Mouse (Mus musculus) brown adipose tissue, adult 24 weeks (tissue): ENCODE data around the gene Wnt4. TPM values are rescaled to one million over a fixed set of nuclear protein-coding genes. Genes with fewer than 3 reads are reported as not detected.

Experiments used
- H3K27ac ChIP-seq: fragments of 200-500 bp; replicated peaks from 2 replicates; pipeline ENCODE4 v1.5.1; 2012; ENCODE audit warnings: low read depth, mild to moderate bottlenecking, low read length
- H3K4me1 ChIP-seq: fragments of 200-500 bp; 2 replicates; pipeline ENCODE4 v1.6.1; 2012; ENCODE audit warnings: low read length, mixed read lengths; ENCODE audit not compliant: control insufficient read depth, insufficient read depth, insufficient read length
- H3K4me3 ChIP-seq: fragments of 200-500 bp; 2 replicates; pipeline ENCODE4 v1.5.1; 2012; ENCODE audit warnings: low read depth, mild to moderate bottlenecking, low read length, moderate library complexity; ENCODE audit not compliant: insufficient read depth
- polyA plus RNA-seq: library from polyadenylated mRNA; stranded (reverse); fragments of >200 nt; gene quantifications from 2 replicates; pipeline ENCODE4 v1.2.4, GENCODE M21; 2012; ENCODE audit not compliant: missing spikeins, insufficient read depth, insufficient read length

The Wnt4 gene
- polyA plus RNA-seq, 1 experiment, result not detected

DNA sequence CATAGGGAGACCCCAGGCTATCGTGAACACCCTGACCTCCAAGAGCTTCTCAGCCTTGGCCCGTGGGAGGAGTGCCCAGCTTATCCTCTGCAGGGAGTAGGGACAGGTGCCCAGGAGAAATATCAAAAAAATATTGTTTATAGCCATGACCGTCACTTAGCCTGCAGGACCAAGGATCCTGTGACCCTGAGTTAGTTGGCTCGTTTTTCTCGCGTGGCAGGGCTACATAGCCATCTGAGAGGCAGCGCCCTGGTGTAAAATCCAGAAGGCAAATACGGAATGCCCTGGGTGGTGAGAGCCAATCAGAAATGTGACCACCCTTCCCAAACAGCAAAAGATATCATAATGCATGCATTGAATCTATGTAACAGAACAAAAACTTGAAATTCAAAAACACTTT is 8.7 kb upstream of the Wnt4 start:
- Histone ChIP-seq H3K4me3 (no peak overlapping the region), H3K27ac (no peak overlapping the region), H3K4me1 (no peaks in the 10 kb centered on the region)

DNA sequence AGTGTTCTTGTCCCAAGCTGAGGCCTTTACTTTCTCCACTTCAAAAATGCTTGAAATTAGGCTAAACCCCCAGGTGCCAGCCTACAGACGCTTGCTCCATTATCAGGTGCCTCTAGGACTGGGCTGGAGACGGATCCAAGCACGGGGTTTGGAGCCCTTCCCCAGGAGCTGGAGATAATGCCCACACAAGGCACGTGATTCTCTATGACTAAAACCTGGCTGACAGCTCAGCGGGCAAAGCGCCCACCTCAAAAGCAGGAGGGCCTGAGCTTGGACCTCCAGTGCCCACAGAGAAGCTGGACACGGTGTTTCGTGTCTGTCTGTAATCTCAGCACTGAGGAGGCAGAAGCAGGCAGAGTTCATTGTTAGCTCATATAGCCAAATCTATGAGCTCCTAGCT is 5.4 kb upstream of the Wnt4 start:
- Histone ChIP-seq H3K4me1 (no peaks in the 10 kb centered on the region), H3K4me3 (no peak overlapping the region), H3K27ac (no peak overlapping the region)

DNA sequence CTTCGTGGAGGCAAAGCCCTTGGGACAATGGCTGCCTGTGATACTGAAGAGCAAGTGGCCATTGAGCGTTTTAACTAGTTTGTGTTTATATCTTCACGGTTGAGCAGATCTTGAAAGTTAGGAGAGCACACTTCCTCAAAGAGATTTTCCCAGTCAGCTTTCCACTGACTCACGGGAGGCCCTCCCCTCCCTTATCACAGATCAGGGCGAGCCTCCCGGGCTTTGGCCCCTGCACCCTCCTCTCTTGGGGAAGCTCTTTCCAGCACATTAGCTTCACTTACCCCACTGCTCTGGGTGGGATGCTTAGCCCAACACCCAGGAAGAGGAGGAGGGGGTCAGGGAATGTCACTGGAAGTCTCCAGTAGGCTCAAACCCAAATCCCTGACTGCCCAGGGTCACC is 3.0 kb upstream of the Wnt4 start:
- H3K4me1 ChIP-seq, result no peaks in the 10 kb centered on the region
- H3K27ac ChIP-seq, result no peak overlapping the region
- H3K4me3 ChIP-seq, result no peak overlapping the region

DNA sequence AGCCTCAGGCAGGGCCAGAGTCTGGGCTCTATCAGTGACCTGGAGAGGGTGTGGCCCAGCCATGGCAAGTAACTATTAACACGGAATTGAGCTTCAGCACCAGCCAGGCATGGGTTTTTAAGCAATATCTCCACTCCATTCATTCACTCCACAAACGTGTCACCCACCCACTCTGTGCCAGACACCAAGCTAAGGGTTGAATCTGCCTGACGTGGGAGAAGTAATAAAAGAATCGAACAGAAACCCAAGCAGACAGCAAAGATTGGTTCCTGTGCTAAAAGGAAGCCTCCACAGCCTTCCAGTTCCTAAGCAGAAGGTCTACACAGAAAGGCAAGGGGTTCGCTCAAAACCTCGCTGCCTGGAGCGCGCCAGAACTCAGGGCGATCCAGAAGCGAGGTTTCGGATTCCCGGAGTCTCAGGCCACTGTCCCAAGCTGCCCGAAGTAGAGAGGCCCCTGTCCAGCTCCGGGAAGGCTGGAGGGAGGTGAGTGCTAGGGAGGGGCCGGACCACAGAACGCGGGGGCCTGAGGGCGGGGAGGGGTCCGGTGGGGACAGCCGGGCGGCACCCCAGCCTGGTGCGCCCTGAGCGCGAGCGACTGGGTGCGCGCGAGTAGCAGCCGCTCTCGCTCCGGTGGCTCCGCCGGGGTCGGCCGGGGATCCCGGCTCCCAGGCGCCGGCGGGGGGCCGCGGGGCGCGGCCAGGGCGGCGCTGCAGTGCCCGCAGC is 685 bp upstream of the Wnt4 start:
- Histone ChIP-seq H3K4me3 (peak overlapping the region; percentile 27), H3K27ac (no peak overlapping the region), H3K4me1 (no peaks in the 10 kb centered on the region)

DNA sequence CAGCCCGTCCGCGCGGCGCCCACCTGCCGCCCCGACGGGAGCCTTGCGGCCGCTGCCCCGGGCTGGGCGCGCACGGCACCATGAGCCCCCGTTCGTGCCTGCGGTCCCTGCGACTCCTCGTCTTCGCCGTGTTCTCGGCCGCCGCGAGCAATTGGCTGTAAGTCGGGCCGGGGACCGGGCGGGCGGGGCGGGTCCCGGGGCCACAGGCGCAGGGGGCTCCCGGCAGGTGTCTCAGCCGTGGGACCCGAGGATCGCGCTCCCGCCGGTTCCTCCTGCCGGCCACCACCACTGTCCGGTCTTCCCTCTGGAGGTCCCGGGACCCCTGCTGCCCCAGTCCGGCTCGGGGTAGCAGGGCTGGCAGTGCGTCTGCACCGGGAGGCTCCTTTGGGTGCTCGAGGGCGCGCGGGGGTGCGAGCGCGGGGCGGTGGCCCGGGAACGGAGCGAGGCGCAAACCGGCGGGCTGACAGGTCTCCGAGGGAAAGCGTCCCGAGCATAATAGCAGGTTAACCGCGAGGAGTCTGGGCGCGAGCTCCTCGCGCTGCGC is 383 bp downstream of the Wnt4 start:
- Histone ChIP-seq H3K27ac (no peak overlapping the region), H3K4me3 (peak overlapping the region; percentile 20; the same call in 1 of the 2 replicates), H3K4me1 (no peaks in the 10 kb centered on the region)

DNA sequence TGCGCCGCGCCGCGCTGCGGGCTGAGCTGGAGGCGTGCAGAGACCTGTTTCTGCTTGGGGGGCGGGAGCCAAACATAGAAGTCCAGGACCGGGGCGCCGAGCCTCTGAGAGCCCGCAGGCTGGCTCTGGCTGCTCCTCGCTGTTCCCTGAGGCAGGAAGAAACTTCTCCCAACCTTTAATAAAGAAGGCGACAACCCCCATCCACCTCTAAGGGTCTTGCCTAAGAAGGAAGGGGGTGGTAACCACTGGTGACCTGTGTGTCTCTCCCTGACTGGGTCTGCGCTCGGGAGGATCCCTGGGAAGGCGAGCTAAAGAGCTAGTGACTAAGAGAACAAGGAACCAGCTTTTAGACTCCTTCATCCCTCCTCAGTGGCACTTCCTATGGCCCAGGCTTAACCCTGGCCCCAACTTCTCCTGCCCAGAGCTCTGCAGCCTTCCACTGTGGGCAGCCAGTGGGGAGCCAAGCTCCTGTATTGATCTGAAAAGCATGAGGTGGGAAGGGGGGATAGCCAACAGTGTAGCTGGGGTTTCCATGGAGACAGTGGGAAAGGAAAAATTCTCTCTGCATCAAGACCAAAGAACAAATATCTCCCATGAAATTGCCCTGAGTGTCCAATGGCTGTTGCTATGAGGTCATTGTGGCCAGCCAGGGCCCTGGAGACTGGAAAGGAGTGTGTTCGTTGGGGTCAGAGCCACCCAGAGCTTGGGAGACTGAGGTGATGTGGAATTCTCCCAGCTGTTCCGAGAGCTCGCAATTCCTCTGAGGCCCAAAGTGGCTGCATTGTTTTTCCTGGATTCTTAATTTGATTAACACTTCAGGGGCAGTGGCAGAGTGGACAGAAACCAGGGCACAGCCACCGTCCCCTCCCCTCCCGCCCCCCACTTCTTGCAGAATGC is 1.1 kb downstream of the Wnt4 start:
- no peak overlapping the region for H3K27ac ChIP-seq
- no peak overlapping the region; the same call in 1 of the 2 replicates for H3K4me3 ChIP-seq
- H3K4me1 ChIP-seq, result no peaks in the 10 kb centered on the region

DNA sequence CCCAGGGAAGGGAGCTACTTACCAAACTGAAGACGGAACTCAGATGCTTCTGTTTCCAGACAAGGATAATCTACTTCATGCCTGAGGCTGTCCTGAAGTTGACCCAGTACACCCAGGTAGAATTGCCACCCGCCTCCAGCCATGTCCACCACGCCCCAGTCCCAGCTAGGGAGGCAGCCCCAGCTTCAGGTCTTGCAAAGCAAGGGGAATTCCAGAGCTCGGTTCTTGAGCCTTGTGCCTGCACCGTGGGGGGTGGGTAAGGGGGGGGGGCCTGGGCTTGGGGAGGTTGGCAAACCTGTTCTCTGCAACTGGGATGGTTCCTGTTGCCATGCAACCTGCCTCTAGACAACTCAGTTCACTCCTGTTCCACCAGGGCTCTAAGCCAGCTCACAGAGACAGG is 2.1 kb downstream of the Wnt4 start:
- Histone ChIP-seq H3K27ac (no peak overlapping the region), H3K4me1 (no peaks in the 10 kb centered on the region)

DNA sequence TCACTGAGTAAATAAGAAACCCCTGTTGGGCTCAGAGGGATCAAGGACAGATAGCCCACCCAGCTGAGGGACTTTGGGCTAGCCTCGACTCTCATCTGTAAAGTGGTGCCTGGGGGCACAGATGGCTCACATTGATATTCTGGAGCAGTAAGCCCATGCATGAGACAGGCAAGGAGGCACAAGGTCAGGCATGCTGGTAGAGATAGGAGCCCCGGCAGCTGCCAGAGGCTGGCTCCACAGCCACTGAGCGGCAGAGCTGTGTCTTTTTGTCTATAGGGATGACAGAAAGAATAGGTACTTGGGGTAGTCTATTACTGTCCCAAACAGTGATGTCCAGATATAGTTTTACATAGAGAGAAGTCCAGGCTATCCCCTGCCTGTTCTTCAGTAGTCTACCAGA is 4.0 kb downstream of the Wnt4 start:
- no peaks in the 10 kb centered on the region; the same call in 1 of the 2 replicates for H3K4me1 ChIP-seq
- H3K4me3 ChIP-seq, result no peak overlapping the region
- no peak overlapping the region for H3K27ac ChIP-seq

More for the DNA sequence above, 2.1 kb downstream of the Wnt4 start:
- no peak overlapping the region for H3K4me3 ChIP-seq

DNA sequence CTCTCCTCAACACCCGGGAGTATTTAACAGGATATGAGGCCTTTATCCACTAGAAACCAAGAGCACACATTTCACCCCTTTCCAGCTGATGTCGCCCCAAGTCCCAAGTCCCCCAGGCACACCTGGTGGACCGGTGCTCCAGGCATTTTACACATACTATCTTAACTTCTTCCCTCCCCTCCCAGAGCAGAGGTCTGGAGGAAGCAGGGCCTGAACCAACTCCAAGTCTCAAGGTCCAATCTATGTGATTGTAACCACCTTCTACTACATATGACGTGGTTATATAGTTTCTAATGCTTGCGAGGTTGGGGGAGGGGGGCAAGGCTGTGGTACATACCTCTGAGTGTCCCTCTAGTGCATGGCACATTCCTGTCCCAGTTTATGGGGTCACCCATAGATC is 4.8 kb downstream of the Wnt4 start:
- H3K4me1 ChIP-seq, result no peaks in the 10 kb centered on the region; the same call in 1 of the 2 replicates
- H3K27ac ChIP-seq, result no peak overlapping the region
- H3K4me3 ChIP-seq, result no peak overlapping the region

DNA sequence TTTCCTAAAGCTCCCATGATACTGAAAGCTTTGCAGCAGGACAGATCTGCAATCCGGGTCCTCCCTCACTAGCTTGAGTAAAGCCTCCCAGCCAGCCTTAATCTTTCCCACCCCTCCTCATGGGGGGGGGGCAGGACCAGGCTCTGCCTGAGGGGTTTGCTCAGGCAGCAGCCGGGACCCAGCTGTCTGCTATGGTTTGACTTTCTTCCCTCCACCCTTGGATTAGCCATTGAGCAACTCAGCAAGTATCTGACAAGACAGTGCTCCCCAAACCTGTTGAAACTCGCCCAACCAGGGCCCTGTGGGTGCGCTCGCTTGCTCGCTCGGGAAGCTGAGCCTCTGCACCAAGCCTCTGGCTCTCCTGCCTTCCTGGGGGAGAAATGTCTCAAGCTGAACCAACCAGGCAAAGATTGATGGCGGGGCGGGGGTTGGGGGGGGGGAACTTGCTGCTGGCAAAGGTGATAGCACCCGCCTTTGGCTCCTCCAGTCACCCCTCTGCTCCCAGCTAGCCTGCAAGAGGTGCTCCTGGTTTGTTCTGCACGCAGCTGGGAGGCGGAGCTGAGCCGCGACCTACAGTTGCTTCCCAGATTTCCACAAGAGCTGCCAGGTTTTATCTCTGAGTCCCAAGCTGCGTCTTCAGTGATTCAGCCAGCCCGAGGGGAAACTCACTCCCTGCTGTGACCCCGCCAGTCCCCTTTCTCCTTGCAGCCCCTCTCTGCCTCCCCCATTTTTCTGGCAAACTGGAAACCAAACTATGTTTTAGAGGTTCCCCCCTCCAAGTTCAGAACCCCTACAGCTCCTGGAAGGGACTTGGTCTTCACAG is 5.5 kb downstream of the Wnt4 start:
- Histone ChIP-seq H3K27ac (no peak overlapping the region), H3K4me3 (no peak overlapping the region), H3K4me1 (no peaks in the 10 kb centered on the region; the same call in 1 of the 2 replicates)

DNA sequence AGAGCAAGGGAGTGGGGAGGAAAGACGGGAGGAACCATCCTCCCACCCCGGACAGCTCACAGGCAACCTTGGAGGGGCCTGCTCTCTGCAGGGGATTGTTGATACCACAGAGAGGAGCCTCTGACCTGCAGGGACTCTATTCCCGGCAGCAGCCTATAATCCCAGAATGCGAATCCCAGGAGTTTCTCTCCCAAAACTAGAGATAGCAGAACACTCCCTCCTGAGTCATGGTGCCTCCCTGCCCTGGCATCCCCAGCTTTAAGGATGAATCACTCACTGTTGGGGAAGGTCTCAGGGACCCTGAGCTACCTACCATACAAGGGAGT is 6.1 kb downstream of the Wnt4 start:
- no peaks in the 10 kb centered on the region; the same call in 1 of the 2 replicates for H3K4me1 ChIP-seq
- no peak overlapping the region for H3K27ac ChIP-seq

DNA sequence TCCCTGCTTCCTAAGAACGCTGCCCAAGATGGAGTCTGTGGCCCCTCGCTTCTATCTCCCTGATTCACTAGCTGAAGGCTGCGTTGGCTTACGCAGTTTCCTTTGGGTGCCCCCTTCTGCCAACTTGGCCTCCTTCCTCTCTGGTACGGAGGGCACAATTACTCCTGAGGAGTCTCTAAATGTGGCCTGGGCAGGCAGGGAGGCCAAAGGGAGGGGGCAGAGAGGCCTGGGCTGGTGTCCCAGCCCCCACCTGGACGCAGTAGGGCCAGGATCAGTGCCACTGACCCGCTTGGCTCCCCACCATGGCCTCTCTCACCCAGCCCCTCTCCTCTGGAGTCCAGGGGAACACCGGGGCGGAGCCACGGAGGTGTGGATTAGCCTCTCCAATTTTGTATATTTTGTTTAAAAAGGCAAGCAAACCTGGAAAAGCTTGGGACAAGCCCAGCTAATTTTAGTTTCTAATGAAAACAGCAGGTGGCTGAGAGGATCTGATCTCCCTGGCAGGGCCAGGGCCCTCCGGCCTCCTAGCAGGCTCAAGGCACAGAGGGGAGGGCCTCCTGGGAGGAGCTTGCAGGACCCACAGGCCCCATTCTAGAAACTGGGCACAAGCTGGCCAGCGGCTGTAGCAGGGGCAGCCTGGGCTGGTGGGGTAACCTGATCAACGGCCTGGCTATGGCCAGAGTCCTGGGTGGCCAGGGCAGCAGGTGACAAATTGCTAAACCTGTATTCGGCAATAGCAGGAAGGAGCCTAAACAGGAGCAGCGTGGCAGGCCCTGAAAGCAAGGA is 8.8 kb downstream of the Wnt4 start:
- no peak overlapping the region for H3K27ac ChIP-seq
- H3K4me1 ChIP-seq, result no peaks in the 10 kb centered on the region; the same call in 1 of the 2 replicates
- H3K4me3 ChIP-seq, result no peak overlapping the region

More for the DNA sequence above, 6.1 kb downstream of the Wnt4 start:
- H3K4me3 ChIP-seq, result no peak overlapping the region

DNA sequence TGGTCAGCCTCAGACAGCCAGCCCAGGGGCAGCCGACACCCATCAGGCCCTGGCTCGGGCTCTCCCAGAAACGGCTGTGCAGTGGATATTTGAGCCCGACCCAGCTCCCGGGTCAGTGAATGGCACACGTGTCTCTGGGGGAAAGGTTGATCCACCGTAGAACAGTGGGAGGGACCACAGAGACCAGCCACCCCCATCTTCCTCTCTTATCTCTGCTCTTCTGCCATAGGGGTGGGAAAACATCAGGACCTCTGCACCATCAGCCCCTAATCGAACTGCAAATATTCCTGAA is 9.3 kb downstream of the Wnt4 start:
- Histone ChIP-seq H3K4me3 (no peak overlapping the region), H3K4me1 (no peaks in the 10 kb centered on the region; the same call in 1 of the 2 replicates), H3K27ac (no peak overlapping the region)

DNA sequence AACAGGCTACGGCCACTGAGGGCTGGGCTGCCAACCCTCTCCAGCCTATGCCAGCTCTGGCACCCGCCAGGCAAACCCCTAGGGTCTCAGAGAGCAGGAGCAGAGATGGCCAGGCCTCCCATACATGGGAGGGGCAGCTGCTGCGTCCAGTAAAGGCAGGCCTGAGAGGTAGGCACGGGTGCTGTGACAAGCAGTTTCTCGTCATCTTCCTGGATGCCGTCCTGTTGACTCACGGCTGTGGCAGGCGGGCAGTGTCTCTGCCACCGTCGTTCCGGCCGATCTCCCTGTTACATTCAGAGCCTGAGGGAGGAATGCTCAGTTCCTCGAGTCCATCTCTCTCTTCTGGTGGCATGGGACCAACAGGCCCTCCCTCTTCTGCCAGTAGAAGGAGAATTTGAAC is 9.9 kb downstream of the Wnt4 start:
- Histone ChIP-seq H3K4me3 (no peak overlapping the region), H3K4me1 (no peaks in the 10 kb centered on the region; the same call in 1 of the 2 replicates), H3K27ac (no peak overlapping the region)
